Mouse (Mus musculus) gastrocnemius, postnatal 4 days (tissue): ENCODE measurements around the gene Aatk. TPM values are rescaled to one million over a fixed set of nuclear protein-coding genes. Genes with fewer than 3 reads are reported as not detected.
A peak's percentile ranks its signal among the peaks of the same experiment; 100 is the strongest.

ENCODE experiments used
- DNase-seq, 2 experiments: peaks; one replicate each; pipeline ENCODE4 v3.0.0; 2021 to 2022; ENCODE audit warnings: low spot score in 2 of 2, mixed read lengths in 2 of 2
- total RNA-seq, 2 experiments: library from RNA; stranded (reverse); gene quantifications; 2 replicates each; pipeline ENCODE4 v1.2.3; 2021

The Aatk gene
- total RNA-seq, 2 experiments from 2014 or later: 25.9 to 29.2 TPM

DNA sequence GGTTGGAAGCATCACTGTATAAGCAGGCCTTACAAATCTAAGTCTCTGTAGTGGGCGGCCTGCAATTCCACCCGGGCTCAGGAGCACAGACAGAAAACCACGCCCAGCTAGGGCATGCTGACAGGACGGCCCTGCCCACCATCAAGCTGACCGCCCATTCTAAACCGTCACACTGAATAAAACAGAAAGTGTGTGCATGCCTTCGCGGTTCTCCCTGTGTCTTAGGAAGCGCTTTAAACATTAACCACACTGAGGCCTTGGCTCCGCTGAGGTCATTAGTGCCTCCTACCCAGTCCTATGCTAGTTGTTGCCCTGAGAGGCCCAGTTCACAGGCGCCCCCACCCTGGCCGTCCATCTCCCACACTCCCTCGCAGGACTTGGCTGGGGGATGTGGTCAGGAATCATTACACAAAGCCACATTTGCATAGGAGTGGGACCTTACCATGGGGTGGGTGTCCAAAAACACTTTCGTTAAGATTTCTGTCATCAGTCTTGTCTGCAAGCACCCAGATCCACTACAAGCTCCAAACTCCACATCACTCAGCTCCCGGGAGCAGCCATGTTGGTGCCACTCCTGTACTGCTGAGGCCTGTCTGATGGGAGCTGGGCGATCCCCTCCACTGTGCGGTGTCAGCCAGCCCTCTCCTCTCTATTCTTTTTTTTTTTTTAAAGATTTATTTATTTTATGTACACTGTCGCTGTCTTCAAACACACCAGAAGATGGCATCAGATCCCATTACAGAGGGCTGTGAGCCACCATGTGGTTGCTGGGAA, 18.5 kb downstream of the Aatk start:
- no peak for DNase-seq

DNA sequence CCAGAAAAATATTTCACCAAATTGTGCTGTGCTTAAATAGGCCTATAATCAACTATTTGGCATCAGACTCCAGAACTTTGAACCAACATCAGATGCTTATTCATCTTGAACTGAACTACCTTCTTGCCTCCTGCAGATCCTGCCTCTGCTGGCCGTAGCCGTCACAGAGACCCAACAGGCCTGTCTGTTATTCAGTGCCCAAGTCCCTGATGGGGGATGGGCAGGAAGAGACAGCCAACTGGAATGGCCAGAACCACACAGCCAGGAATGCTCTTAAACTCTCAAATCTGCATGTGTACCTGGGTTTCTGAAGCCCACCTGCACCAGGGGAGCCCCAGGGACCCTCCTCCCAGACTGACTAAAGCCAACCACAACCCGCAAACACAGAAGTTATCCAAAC, 20.0 kb downstream of the Aatk start:
- no peak for DNase-seq

DNA sequence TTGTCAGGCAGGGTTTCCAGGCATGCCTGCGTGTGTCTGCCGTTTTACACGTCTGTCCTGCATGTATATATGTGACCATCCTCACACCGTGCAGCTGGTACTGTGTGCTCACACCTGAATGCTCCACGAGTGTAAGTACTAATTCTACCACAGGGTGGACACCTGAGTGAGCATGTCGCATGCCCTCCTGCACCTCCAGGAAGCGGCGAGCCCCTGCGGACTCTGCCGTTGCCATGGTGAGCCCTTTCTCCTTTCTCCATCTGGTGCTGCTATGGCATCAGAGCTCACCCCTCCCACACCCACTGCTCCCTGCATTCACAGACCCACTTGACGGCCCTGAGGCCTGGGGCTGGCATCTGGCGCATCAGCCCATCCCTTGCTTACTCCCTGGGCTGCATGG, 24.1 kb downstream of the Aatk start:
- DNase-seq: no peak

DNA sequence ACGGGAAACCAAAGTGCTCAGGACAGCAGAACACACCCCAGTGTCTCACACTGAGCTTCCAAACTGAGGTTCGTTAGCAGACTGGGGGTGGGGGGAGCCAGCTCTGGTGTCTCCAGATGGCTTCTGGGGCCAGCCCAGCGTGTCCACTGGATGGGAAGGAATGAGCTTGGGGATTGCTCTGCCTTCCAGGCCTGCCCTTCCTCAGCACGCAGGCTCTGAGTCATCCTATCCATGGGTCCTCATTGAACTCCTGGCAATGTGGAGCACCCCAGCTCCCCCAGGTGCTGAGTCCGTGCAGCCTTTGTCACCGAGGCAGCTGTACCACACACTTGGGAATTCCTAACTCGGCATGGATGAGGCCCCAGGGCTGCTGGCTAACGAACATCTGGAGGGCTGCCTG, 24.8 kb downstream of the Aatk start:
- DNase-seq: no peak

DNA sequence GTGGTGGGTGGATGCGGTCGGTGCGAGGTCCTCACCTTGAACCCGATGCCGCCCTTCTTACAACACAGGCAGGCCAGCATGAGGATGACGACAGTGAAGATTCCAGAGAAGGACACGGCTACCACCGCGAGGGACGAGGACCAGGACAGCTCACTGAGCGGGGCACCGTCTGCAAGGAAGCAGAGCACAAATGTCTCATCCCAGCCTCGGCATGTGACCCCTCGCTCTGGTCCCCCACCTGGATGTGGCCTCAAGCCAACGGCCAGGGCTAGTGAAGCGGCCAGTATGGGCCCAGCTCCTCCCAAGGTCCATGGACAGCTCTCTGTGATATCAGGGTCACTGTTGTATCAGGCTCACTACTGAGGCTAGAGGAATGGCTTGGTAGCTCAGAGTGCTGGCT, 25.6 kb downstream of the Aatk start:
- no peak for DNase-seq

DNA sequence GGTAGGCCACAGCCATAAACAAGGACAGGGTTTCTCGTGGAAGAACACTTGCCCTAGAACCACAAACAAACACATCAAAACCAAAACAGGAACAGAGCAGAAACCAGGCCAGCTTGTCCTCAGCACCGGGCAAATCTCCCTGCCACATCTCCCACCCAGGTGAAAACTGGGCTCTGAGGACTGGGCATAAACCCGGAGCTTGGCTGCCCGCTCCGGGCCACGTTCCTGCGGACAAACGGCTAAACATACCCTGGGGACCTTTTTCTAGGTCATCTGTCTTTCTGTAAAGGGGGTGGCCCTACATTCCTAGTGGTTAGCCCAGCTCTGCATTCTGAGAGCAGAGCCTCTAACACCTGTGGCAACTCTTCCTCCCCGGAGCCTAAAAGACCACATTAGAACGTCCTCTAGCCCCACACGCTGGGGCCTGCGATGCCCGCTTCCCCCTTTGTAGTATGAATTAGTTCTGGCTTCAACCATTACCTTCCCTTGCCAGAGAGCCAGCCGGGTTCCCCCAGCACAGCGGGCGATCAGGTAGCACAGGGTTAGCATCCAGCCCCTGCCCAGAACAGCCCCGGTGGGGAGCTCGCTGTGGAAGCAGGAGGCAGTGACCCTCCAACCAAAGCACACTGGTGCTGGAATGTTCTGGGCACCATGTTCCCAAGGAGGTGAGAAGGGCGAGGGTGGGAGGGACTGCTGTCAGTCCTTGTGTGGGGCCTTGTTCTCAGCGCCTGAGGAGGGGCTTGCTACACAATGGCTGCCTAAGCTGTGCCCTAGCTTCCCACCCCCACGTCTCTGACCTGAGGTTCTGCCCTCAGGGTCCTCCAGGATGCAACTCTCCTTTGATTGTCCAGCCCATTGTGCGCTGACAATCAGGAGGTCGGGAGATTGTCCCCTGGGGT, 27.2 kb downstream of the Aatk start:
- DNase-seq: no peak

DNA sequence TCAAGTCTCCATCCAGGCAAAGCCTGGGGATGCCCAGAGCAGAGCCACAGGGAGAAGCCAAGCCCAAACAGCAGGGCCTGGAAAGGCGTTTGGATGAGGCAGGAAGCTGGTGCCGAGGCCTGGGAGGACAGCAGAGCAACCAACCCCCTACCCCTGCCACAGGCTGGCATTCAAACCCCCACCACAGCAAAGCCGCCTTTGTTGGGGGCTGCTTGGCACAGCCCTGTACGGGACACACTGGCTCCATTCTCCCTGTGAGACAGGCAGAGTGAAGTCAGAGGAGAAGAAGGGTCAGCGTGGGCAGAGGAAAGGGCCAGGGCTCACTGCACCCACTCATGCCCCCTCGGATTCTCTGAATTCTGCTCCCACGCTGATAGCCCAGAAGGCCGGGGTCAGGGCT, 30.0 kb downstream of the Aatk start:
- no peak for DNase-seq

DNA sequence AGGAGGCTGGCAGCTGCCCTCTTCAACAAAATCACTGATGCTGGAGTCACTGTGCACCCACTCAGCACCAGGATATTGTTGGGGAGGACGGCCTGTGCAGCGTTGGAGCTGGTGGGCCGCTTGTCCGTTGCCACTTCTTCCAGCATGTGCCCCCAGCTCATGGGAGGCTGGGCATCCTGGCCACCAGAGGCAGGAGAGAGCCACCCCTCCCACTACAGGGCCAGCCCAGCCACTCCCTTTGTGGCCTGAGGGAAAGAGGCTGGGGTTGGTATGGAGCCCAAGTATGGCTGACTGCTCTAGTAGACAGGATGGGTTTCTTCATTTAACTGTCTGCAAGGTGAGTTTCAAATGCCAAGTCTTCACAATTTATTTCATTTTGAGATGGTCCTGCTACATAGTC, 32.2 kb downstream of the Aatk start:
- no peak for DNase-seq

DNA sequence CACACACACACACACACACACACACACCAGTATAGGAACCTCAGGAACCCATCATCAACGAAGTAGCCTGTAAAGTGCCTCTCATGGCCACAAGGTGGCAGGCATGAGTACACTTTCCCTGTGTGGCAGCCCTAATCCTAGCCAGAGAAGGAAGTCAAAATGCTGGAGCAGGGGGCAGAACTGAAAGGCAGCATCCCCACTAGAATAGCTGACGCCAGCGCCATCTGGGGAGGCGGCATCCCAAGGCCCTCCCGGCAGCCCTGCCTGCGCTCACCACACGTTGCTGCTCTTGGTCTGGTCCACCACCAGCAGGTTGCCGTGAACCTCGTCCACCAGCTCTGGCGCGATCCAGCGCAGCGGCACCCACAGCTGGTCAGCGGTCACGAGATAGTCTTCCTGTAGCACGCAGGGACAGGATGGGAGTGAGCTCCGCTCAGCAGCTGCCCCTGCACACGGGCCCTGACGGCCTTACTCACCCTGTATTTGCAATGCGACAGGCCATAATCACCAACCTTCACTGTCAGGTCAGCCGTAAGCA, 33.7 kb downstream of the Aatk start:
- peak in 1 of 2 experiments; percentile 80 for DNase-seq

DNA sequence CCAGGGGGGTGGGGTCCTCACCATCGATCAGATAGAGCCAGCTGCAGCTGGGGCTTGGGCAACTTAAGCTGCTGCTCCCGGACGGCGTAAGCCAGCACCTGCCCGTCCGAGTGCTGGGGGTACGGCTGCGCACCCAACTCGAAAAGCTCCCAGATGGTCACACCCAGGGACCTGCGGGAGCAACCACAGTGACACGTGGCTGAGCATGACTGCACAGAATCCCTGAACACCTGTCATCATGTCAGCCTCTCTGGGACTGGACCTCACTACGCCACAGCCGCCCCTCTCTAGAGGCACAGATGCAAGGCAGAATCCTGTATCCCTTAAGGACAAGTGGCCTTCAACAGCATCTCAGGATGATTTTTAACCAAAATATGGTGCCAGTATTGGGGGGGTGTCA, 34.3 kb downstream of the Aatk start:
- no peak for DNase-seq

DNA sequence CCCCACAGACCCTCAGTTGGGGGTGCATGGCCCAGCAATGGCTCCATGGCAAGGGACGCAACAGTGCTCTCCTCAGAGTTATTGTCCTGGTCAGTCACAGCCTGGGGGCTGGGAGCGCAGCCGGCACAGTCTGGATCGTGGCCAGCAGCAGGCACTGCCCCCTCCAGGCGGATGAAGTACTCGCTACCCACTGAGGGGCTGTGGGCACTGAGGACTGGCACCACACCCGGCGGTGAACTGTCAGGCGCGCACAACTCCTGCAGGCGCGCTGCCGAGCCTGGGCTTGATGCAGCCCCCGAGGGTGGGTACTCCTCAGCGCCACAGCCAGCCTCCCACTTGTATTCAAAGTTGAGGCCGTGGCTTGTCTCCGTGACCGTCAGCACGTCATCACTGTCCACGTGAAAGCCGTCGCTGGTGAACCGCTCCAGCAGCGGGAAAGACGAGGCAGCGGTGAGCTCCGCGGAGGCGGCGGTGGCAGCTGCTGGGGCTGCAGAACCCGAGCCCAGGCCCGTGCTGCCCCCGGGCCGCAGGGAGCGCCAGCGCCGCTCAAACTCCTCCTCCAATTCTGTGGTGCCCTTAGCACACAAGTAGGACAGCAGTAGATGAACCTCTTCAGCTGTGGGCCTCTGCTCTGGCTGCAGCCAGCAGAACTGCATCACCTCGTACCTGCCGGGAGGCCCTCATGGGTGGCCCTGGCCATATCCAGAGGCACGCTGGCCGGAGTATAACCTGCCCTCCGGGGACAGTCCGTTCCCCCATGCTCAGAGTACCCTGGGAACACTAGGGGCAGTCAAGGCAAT, 35.0 kb downstream of the Aatk start:
- no peak for DNase-seq

DNA sequence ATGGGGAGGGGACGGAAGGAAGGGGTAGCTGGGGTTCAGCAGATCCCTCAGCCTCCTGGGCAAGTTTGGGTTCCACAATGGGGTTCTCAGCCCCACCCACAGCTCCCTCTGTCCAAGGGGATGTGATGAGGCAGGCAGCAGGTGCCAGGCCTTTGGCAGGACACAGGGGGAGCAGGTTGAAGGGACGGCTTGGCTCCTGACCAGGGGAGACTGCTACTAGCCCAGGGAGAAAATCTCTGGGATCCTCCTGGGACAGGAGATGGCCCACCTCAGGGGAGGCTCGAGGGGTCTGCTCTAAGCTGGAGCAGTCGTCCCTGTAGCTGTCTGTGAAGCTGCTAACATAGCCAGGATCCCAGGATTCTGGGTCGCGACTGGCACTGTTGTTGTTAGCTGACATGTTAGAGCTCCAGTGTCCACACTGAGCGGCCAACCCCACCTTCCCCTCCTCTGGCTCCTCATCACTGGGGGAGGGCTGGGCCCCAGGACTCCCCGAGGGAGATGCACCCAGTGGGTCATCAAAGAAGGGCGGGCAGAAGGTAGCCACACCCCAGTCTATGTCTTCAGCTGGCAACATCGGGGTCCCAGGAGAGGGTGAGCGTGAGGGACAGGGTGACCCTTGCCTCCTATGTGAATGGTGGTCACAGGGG, 35.7 kb downstream of the Aatk start:
- no peak for DNase-seq

DNA sequence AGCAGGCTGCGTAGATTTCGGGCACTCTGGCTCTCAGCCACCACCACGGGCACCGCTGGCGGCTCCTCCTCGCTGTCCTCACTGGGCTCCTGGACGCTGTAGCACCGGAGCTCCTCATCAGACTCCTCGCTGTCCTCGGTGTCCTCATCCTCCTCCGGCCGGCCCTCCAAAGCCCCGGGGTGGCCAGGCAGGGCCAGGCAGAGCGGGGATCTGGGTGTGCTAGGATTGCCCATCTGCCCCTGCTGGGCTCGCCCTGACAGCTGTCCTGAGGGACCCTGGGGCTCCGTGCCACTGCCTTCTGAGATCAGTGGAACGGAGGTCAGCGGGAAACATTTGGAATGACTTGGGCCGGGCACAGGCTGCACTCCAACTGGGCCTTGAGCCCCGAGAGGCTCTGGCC, 37.0 kb downstream of the Aatk start:
- DNase-seq: no peak

DNA sequence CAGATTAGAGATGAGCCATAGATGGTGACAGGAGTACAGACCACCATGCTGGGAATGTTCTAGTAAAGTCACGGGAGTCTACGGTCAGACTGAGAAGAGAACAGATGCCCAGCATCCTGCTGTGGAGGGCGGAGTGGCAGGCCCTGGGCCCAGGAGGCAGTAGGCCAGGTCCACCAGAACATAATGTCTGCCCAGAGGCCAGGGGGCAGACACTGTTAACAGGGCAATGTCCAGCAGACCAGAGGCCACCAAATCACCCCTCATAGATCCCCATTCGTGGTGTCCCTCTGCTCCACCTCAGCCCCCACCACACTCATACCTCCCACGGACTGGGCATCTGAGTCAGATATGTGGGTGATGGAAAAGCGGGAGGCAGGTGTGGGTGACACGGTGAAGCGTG, 38.0 kb downstream of the Aatk start:
- no peak for DNase-seq

DNA sequence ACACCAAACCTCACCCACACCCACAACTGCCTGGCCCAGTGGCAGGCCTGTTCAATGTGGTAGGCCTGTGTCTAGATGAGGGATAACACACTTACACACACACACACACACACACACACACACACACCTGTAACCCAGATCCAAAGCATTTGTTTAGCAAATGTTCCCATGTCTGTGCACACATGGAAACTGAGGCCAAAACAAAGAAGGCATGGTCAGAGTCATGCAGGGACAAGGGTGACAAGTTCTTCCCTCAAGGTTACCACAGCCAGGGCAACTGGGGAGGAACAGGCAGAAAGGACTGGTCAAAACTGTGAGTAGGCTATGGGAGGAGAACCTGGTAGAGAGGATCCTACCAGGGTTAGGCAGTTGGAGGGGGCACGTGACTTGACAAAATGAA, 38.5 kb downstream of the Aatk start:
- DNase-seq: no peak

DNA sequence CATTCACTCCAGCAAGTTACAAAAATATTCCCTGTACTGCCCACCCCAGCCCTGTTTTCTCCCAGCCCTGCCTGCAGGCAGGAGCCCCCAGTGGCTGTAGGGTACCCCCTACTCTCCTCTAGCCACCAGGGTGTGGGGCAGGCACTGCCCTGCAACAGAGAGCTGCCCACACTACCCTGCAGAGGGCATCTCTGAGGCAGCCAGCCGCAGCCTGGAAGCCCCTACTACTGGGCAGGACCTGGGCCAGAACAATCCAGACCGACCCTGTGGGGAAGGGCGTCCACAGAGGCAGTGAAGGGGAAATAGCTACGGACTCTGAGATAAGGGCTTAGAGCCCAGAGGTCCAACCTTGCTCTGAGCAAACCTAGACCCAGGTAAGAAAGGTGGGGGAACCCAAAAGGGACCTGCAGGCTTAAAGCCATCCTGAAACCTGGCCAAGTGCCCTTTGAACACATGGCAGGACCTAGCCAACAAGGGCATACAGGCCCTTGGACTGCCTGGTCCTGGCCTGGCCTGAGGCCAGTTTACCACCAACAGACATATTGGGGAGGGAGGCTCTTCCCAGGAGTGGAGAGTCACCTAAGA, 39.4 kb downstream of the Aatk start:
- DNase-seq: no peak

DNA sequence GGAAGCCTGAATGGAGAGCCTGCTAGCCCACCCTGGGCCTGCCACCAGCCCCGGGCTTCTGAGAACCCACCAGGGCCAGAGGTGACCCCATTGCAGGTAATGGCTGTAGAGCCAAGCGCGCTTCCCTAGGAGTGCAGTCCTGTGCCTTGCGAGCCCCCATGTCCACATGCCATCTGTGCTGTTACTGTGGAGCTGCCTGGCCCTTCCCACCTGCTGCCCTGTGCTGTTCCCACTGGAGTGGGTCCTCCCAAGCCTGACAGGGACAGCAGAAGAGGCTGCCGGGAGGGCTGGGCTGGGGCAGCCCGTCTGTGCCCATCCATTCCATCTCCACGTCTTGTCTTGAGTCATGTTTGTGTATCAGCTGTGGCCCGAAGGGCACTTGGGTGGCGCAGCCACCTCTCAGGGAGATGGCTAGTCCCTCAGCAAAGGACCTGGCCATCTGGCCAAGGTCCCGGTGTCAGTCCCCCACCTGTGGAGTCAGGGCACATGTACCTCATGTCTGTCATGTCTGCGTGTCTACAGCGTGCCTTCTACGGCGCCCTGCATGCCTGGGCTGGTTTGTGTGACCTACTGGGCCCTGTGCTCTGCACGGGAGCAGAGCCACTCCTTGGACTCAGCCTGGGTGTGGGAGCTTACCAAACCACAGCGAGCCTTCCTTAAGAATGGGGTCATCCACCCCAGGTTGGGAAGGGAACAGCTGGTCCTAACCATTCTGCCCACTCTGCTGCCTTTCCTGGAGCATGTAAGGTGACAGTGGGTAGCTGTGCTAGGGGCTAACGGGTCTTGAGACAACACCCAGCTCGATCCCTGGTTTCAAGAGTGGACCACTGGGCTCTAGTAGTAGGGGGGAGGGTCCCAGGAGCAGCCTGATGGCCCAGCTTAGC, 41.3 kb downstream of the Aatk start:
- no peak for DNase-seq

DNA sequence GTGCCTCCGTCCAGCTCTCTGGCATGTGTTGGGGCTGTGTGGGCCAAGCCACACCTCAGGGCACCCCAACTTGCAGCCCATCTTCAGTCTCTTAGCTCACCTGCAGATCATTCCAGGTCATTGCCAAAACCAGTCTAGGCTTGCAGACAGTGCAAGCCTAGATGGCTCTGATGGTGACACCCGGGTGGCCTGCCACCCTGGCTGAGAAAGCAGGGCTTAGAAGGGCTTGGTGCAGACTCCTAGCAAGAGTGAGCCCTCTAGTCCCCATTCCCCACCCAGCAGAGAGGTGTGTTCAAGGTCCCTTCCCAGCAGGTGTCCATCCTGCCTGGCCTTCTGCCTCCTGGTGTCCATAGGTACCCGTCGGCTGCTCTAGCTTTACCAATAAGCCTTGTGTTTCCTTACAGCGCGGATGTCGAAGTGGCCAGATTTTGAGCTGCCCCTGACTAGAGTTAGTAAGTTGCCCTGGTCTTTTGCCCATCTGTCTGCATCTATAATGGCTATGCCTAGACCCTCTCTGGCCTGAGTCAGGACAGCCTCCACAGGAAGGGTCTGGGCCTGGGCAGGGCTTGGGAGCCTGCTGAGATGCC, 44.2 kb downstream of the Aatk start:
- no peak for DNase-seq

DNA sequence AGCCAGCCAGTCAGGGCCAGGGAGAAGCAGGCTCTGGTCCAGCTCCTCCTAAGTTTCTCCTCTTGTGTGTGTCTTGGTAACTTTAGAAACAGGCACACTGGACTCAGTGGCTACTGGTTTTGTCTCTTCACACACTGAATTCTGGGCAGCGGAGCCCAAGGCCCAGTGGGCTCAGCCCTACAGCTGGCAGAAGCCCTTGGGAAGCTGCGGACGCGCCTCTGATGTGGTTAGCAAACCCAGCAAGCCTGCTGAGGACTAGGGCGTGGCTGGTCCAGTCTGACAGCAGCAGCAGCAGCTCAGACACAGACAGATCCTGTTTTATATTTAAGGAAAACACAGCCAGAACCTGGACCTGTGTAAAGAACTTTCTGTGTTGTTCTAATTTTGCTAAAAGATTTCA, 44.9 kb downstream of the Aatk start:
- no peak for DNase-seq
